Mouse (Mus musculus): ENCODE measurements at regions not wholly inside any gene's neighbourhood (a gene's known extent, or its start where the extent isn't known, plus 50 kb on each side); places are given as distances from the start of the nearest gene placed in this dataset.

DNA sequence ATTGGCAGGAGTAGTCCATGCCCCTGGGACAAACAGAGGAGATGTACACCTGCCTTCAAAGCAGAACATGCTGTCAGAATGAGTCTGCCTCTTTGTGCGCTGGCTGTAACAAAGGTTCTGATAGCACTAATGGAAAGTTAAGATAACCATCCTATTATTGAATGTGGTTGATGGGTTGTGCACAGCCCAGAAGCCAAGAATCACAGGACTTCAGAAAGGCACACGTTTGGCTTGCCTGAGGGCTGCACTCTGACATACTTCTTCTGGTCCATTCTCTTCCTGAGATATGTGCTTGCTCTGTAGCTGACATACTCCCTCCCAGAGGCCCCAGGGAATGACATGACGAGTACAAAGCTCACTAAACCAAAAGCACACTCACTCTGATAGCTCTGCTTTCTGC is 50.1 kb upstream of the Galnt15 start:
- TF ChIP-seq CTCF (IDR thresholded peaks at IDR 0.05; ENCODE audit: extremely low read depth, insufficient read depth, insufficient read length, insufficient replicate concordance) (no peak), POLR2A (IDR thresholded peaks at IDR 0.05; ENCODE audit: low read depth, low read length) (no peak)

Data from spleen, adult 2 months (tissue).